Mouse (Mus musculus): ENCODE measurements around the gene Trpv4. TPM values are rescaled to one million over a fixed set of nuclear protein-coding genes. Genes with fewer than 3 reads are reported as not detected.

The Trpv4 gene
- polyA plus RNA-seq, 1 experiment from 2014 or later, result 0.46 TPM

- Histone ChIP-seq H3K4me3 (replicated peaks; ENCODE audit: low read depth, low read length) (no peak overlapping the region), H3K36me3 (ENCODE audit: control insufficient read depth, insufficient read depth, low read length) (0 out of 2 replicates have a peak, but pooled peaks cover 6% of the 10 kb centered on the region), H3K27me3 (ENCODE audit: control insufficient read depth, insufficient read depth, low read length) (no peaks in the 10 kb centered on the region; the same call in 1 of the 2 replicates), H3K4me1 (ENCODE audit: control insufficient read depth, insufficient read depth, low read length) (peaks cover 86% of the 10 kb centered on the region), H3K4me2 (ENCODE audit: low read length) (peak overlapping the region; percentile 38), H3K9me3 (ENCODE audit: control insufficient read depth, low read length) (no peaks in the 10 kb centered on the region), H3K27ac (replicated peaks; ENCODE audit: low read depth, low read length) (peak overlapping the region; percentile 52; the same call in 1 of the 2 replicates), H3K9ac (replicated peaks; ENCODE audit: low read length) (peak overlapping the region; percentile 36; the same call in 1 of the 2 replicates)
- no peak for ATAC-seq (ENCODE audit: low FRiP score, low TSS enrichment)
- 76% methylated on average over 7 of the region's 7 CpGs for WGBS
- no peak for DNase-seq
Measured at GRCm38 (mm10) chr5:114575530-114575929, 82.7 kb downstream of the Trpv4 start.

DNA sequence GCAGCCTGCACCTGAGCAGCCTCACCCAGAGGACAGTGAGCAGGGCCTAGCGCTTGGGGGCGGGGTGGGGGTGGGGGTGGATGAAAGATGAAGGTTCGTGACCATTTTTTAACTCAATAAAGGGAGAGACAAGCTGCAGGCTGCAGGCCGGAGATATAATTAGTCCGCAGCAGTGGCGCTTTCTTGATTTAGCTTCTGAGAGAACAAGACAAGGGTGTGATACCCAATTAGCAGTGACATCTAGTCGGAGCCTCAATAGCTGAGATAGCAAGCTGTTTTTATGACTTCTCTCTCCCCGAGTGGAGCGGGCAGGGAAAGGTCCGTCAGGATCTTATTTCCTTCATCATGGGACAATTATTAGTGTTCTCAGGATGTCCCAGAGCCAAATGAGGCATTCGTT, 83.2 kb downstream of the Trpv4 start:
- Histone ChIP-seq H3K4me3 (replicated peaks; ENCODE audit: low read depth, low read length) (no peak overlapping the region), H3K27ac (replicated peaks; ENCODE audit: low read depth, low read length) (peak overlapping the region; percentile 60), H3K4me1 (ENCODE audit: control insufficient read depth, insufficient read depth, low read length) (peaks cover 90% of the 10 kb centered on the region), H3K4me2 (ENCODE audit: low read length) (peak overlapping the region; percentile 38), H3K27me3 (ENCODE audit: control insufficient read depth, insufficient read depth, low read length) (no peaks in the 10 kb centered on the region; the same call in 1 of the 2 replicates), H3K9ac (replicated peaks; ENCODE audit: low read length) (peak overlapping the region; percentile 36; the same call in 1 of the 2 replicates), H3K36me3 (ENCODE audit: control insufficient read depth, insufficient read depth, low read length) (0 out of 2 replicates have a peak, but pooled peaks cover 6% of the 10 kb centered on the region), H3K9me3 (ENCODE audit: control insufficient read depth, low read length) (no peaks in the 10 kb centered on the region)
- ATAC-seq (ENCODE audit: low FRiP score, low TSS enrichment), result no peak
- DNase-seq, result peak; percentile 47
- 42% methylated on average over 11 of the region's 11 CpGs for WGBS

GRCm38 (mm10) chr5:114573920-114574628, 84.1 kb downstream of the Trpv4 start:
- no peaks in the 10 kb centered on the region for H3K9me3 ChIP-seq (ENCODE audit: control insufficient read depth, low read length)
- no peak for DNase-seq
- no peaks in the 10 kb centered on the region for H3K36me3 ChIP-seq (ENCODE audit: control insufficient read depth, insufficient read depth, low read length)
- WGBS, result 68% methylated on average over 12 of the region's 12 CpGs
- peak overlapping the region; percentile 89 for H3K4me2 ChIP-seq (ENCODE audit: low read length)
- H3K9ac ChIP-seq (replicated peaks; ENCODE audit: low read length), result no peak overlapping the region
- H3K27me3 ChIP-seq (ENCODE audit: control insufficient read depth, insufficient read depth, low read length), result no peaks in the 10 kb centered on the region; the same call in 1 of the 2 replicates
- H3K27ac ChIP-seq (replicated peaks; ENCODE audit: low read depth, low read length), result no peak overlapping the region
- no peak overlapping the region for H3K4me3 ChIP-seq (replicated peaks; ENCODE audit: low read depth, low read length)
- H3K4me1 ChIP-seq (ENCODE audit: control insufficient read depth, insufficient read depth, low read length), result peaks cover 91% of the 10 kb centered on the region
- ATAC-seq (ENCODE audit: low FRiP score, low TSS enrichment), result no peak

DNA sequence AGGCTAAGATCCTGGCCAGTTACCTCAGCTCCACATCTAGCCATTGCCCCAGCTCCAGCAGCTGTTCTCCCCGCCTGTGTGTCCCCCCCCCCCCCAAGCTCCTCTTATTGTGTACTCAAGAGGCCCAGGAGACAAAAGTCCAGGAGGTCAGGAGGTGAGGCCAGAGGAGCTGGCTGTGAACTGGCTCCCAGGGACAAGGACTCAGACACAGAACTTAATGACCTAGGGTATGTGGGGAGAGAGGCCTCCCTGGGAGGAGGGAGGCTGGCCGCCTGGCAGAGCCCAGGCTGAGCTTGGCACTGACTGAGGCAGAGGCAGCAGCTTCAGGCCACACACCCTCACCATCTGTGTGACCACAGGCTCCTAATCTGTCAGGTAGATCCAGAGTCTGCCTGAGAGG, 85.2 kb downstream of the Trpv4 start:
- no peak overlapping the region for H3K4me3 ChIP-seq (replicated peaks; ENCODE audit: low read depth, low read length)
- no peak for ATAC-seq (ENCODE audit: low FRiP score, low TSS enrichment)
- DNase-seq, result no peak
- peaks cover 93% of the 10 kb centered on the region for H3K4me1 ChIP-seq (ENCODE audit: control insufficient read depth, insufficient read depth, low read length)
- H3K36me3 ChIP-seq (ENCODE audit: control insufficient read depth, insufficient read depth, low read length), result no peaks in the 10 kb centered on the region
- H3K27me3 ChIP-seq (ENCODE audit: control insufficient read depth, insufficient read depth, low read length), result no peaks in the 10 kb centered on the region; the same call in 1 of the 2 replicates
- H3K27ac ChIP-seq (replicated peaks; ENCODE audit: low read depth, low read length), result 0 out of 2 replicates have a peak overlapping the region, but pooled peaks have one; percentile 2
- peak overlapping the region; percentile 89 for H3K4me2 ChIP-seq (ENCODE audit: low read length)
- 19% methylated on average over 2 of the region's 2 CpGs for WGBS
- peak overlapping the region; percentile 60; the same call in 1 of the 2 replicates for H3K9ac ChIP-seq (replicated peaks; ENCODE audit: low read length)
- no peaks in the 10 kb centered on the region for H3K9me3 ChIP-seq (ENCODE audit: control insufficient read depth, low read length)

Other genes starting within 250 kb of the Trpv4 start
- gene Mmab, start 214.4 kb downstream of the Trpv4 start, polyA plus RNA-seq (2014; fragmentation: Nextera tagmentation; extraction: Ambion mirVana), result 18.2 and 26.3 TPM in 2 replicates
- 58.7 and 72.0 TPM in 2 replicates for gene Mvk, start 214.2 kb downstream of the Trpv4 start, polyA plus RNA-seq (2014; fragmentation: Nextera tagmentation; extraction: Ambion mirVana)
- 5.7 and 7.0 TPM in 2 replicates for gene Fam222a, start 90.4 kb downstream of the Trpv4 start, polyA plus RNA-seq (2014; fragmentation: Nextera tagmentation; extraction: Ambion mirVana)
- 27.6 and 30.4 TPM in 2 replicates for gene Gltp, start 32.6 kb upstream of the Trpv4 start, polyA plus RNA-seq (2014; fragmentation: Nextera tagmentation; extraction: Ambion mirVana)
- 14.0 and 14.4 TPM in 2 replicates for gene Tchp, start 49.3 kb upstream of the Trpv4 start, polyA plus RNA-seq (2014; fragmentation: Nextera tagmentation; extraction: Ambion mirVana)
- 40.9 and 48.5 TPM in 2 replicates for gene Ankrd13a, start 116.3 kb upstream of the Trpv4 start, polyA plus RNA-seq (2014; fragmentation: Nextera tagmentation; extraction: Ambion mirVana)
- 36.3 and 39.5 TPM in 2 replicates for gene Git2, start 117.1 kb upstream of the Trpv4 start, polyA plus RNA-seq (2014; fragmentation: Nextera tagmentation; extraction: Ambion mirVana)
- gene 1500011B03Rik, start 165.0 kb upstream of the Trpv4 start, polyA plus RNA-seq (2014; fragmentation: Nextera tagmentation; extraction: Ambion mirVana), result 276 and 315 TPM in 2 replicates
- not detected in 2 replicates for gene 4930519G04Rik, start 195.2 kb upstream of the Trpv4 start, polyA plus RNA-seq (2014; fragmentation: Nextera tagmentation; extraction: Ambion mirVana)
- gene Gm9936, start 200.3 kb upstream of the Trpv4 start, polyA plus RNA-seq (2014; fragmentation: Nextera tagmentation; extraction: Ambion mirVana), result 3.4 and 3.5 TPM in 2 replicates
- gene Oasl2, start 238.5 kb upstream of the Trpv4 start, polyA plus RNA-seq (2014; fragmentation: Nextera tagmentation; extraction: Ambion mirVana), result 2.5 and 7.9 TPM in 2 replicates